Mouse (Mus musculus): ENCODE measurements around the gene Zfp217.
A peak's percentile ranks its signal among the peaks of the same experiment; 100 is the strongest.

The Zfp217 gene

GRCm38 (mm10) chr2:170159795-170160568, 12.1 kb upstream of the Zfp217 start:
- no peak for DNase-seq (ENCODE audit: low read depth, low spot score)

GRCm38 (mm10) chr2:170158987-170159386, 11.1 kb upstream of the Zfp217 start:
- DNase-seq (ENCODE audit: low read depth, low spot score), result no peak

- DNase-seq (ENCODE audit: low read depth, low spot score), result no peak
Measured at GRCm38 (mm10) chr2:170158251-170158650, 10.3 kb upstream of the Zfp217 start.

- DNase-seq (ENCODE audit: low read depth, low spot score), result no peak
Measured at GRCm38 (mm10) chr2:170157280-170158200, 9.6 kb upstream of the Zfp217 start.

GRCm38 (mm10) chr2:170155089-170155740, 7.3 kb upstream of the Zfp217 start:
- peak; percentile 76 for DNase-seq (ENCODE audit: low read depth, low spot score)

GRCm38 (mm10) chr2:170154738-170155088, 6.8 kb upstream of the Zfp217 start:
- DNase-seq (ENCODE audit: low read depth, low spot score), result no peak

- DNase-seq (ENCODE audit: low read depth, low spot score), result no peak
Measured at GRCm38 (mm10) chr2:170154301-170154721, 6.4 kb upstream of the Zfp217 start.

- peak; percentile 62 for DNase-seq (ENCODE audit: low read depth, low spot score)
Measured at GRCm38 (mm10) chr2:170153421-170154271, 5.7 kb upstream of the Zfp217 start.

- no peak for DNase-seq (ENCODE audit: low read depth, low spot score)
Measured at GRCm38 (mm10) chr2:170152856-170153255, 5.0 kb upstream of the Zfp217 start.

- DNase-seq (ENCODE audit: low read depth, low spot score), result no peak
Measured at GRCm38 (mm10) chr2:170152036-170152686, 4.3 kb upstream of the Zfp217 start.

GRCm38 (mm10) chr2:170151470-170151869, 3.6 kb upstream of the Zfp217 start:
- no peak for DNase-seq (ENCODE audit: low read depth, low spot score)

- DNase-seq (ENCODE audit: low read depth, low spot score), result no peak
Measured at GRCm38 (mm10) chr2:170148828-170149227, 925 bp upstream of the Zfp217 start.

GRCm38 (mm10) chr2:170147170-170147569, 733 bp downstream of the Zfp217 start:
- DNase-seq (ENCODE audit: low read depth, low spot score), result no peak

- no peak for DNase-seq (ENCODE audit: low read depth, low spot score)
Measured at GRCm38 (mm10) chr2:170144343-170144742, 3.6 kb downstream of the Zfp217 start.

- DNase-seq (ENCODE audit: low read depth, low spot score), result no peak
Measured at GRCm38 (mm10) chr2:170143861-170144260, 4.0 kb downstream of the Zfp217 start.

GRCm38 (mm10) chr2:170142542-170142941, 5.4 kb downstream of the Zfp217 start:
- DNase-seq (ENCODE audit: low read depth, low spot score), result no peak

- no peak for DNase-seq (ENCODE audit: low read depth, low spot score)
Measured at GRCm38 (mm10) chr2:170141481-170141880, 6.4 kb downstream of the Zfp217 start.

GRCm38 (mm10) chr2:170139411-170140046, 8.4 kb downstream of the Zfp217 start:
- DNase-seq (ENCODE audit: low read depth, low spot score), result no peak

- no peak for DNase-seq (ENCODE audit: low read depth, low spot score)
Measured at GRCm38 (mm10) chr2:170136928-170137327, 11.0 kb downstream of the Zfp217 start.

GRCm38 (mm10) chr2:170135820-170136219, 12.1 kb downstream of the Zfp217 start:
- no peak for DNase-seq (ENCODE audit: low read depth, low spot score)
